Mouse (Mus musculus): Measurements from ENCODE around the gene Tbx15.

DNA sequence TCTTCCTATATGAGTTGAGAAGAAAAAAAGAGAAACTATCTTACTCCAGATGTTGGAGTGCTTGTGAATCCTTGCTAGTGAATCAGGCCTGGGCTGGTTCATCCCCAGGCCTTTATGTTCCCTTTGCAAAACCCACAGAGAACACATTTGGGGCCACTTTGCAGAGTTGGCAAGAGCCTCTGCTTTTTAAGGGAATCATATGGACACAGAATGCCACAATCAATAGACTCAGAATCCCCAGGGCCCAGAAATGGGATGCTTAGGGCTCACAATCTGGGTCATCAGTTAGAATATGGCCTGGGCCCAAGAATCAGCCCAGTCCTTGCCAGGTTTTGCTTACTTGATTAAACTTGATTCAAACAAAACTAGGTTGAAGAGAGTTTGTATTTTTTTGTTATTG, 36.9 kb upstream of the Tbx15 start:
- TF ChIP-seq POLR2A (IDR thresholded peaks at IDR 0.05; ENCODE audit: low read depth, low read length) = no peak
- no peak for TF ChIP-seq CTCF (conservative IDR thresholded peaks at IDR 0.05; ENCODE audit: insufficient read depth, insufficient read length, low read depth, low read length)

Data from kidney, adult 2 months (tissue).